ENCODE assay signal across 25 mouse cellular contexts in genomic region chr15:4063574-4063973, GRCm38 (mm10). TPM values are rescaled to one million over a fixed set of nuclear protein-coding genes. Genes with fewer than 3 reads are reported as not detected.
DNase-seq lines count a peak whose midpoint lies in the region; ATAC-seq and TF ChIP-seq lines count a peak whose summit lies in the region.
"Had no signal": no experiment of that assay in that cellular context is flagged by ENCODE, and none has a peak within 500 bp of the region (broad histone marks: within the 10 kb centered on the region; RNA-seq: fewer than 3 reads in every experiment).

No protein-coding gene starts in this region.

- ATAC-seq in heart, embryonic 14.5 days (ENCODE audit: insufficient number of reproducible peaks, insufficient read depth, low FRiP score, low read depth) = no peak
- ATAC-seq: CD4-positive, CD25-positive, alpha-beta regulatory T cell, adult 4 months; forebrain, embryonic 16.5 days; inflammation-experienced regulatory T-cells, adult 6 months; midbrain, embryonic 16.5 days had no signal

- TF ChIP-seq CTCF in cortical plate, adult 2 months (IDR thresholded peaks at IDR 0.05; ENCODE audit: extremely low read depth, insufficient read depth, low read length) = no peak

- intact Hi-C loops in left cerebral cortex, postnatal 36 days (cut with DNase I) = no loop called here

- DNase-seq in frontal cortex, adult 2 months (ENCODE audit: extremely low spot score in 1 of 2, low spot score in 1 of 2) = peak; percentile 63 to 65
- no peak for DNase-seq in frontal cortex, postnatal 25 days (ENCODE audit: low spot score in 2 of 2)
- DNase-seq in heart, adult 8-10 months (ENCODE audit: low spot score) = no peak
- peak; percentile 28 to 39 for DNase-seq in left cerebral cortex, postnatal 36 days (ENCODE audit: low spot score in 2 of 2)
- no peak for DNase-seq in ovary, postnatal 10 days (ENCODE audit: low spot score)
- no peak for DNase-seq in thymus, postnatal 0 days (ENCODE audit: low spot score)
- DNase-seq: cerebellum, adult 11-12 months; cerebellum, postnatal 10 days; gastrocnemius, adult 2 months; heart, postnatal 4 days; kidney, adult 2 months; kidney, postnatal 10 days; thymus, adult 18-20 months had no signal

- H3K27me3 ChIP-seq in heart, embryonic 14.5 days (ENCODE audit: control insufficient read depth, insufficient read depth, low read length) = no peaks in the 10 kb centered on the region
- H3K27me3 ChIP-seq: neural tube, embryonic 13.5 days; stomach, embryonic 15.5 days had no signal

- whole genome bisulfite sequencing in heart, embryonic 14.5 days = 47% methylated on average over 5 of the region's 5 CpGs

- H3K4me3 ChIP-seq in heart, embryonic 14.5 days (ENCODE audit: control insufficient read depth in 1 of 2, insufficient read depth in 1 of 2, low read depth in 1 of 2, low read length in 2 of 2) = no peak overlapping the region
- no peak overlapping the region for H3K4me3 ChIP-seq in cortical plate, adult 2 months (ENCODE audit: insufficient read depth, low read length)
- H3K4me3 ChIP-seq: forebrain, embryonic 10.5 days; gastrocnemius, adult 2 months; myocyte; neural tube, embryonic 13.5 days; stomach, embryonic 15.5 days had no signal

- peak overlapping the region; percentile 12 to 21; a peak in 1 of 4 replicates for H3K27ac ChIP-seq in heart, embryonic 14.5 days (replicated peaks in 1 of 2; ENCODE audit: control insufficient read depth in 1 of 2, insufficient read depth in 1 of 2, low read depth in 2 of 2, low read length in 2 of 2)
- H3K27ac ChIP-seq in cortical plate, adult 2 months (ENCODE audit: insufficient read depth, low read length) = peak overlapping the region; percentile 44; the same call in 1 of the 2 replicates
- H3K27ac ChIP-seq: forebrain, embryonic 10.5 days; gastrocnemius, adult 2 months; hindbrain, embryonic 14.5 days; macrophage; neural tube, embryonic 13.5 days; stomach, embryonic 15.5 days had no signal

- peaks cover 5 to 8% of the 10 kb centered on the region in 2 experiments; a peak in 2 of 4 replicates for H3K4me1 ChIP-seq in heart, embryonic 14.5 days (ENCODE audit: control insufficient read depth in 2 of 2, insufficient read depth in 2 of 2, low read length in 2 of 2)
- peaks cover 4% of the 10 kb centered on the region for H3K4me1 ChIP-seq in cortical plate, adult 2 months (ENCODE audit: control insufficient read depth, insufficient read depth, low read length)
- H3K4me1 ChIP-seq: forebrain, embryonic 10.5 days; neural tube, embryonic 13.5 days; stomach, embryonic 15.5 days had no signal

- H3K9me3 ChIP-seq in heart, embryonic 14.5 days (ENCODE audit: control insufficient read depth, low read length) = no peaks in the 10 kb centered on the region
- H3K9me3 ChIP-seq: forebrain, embryonic 10.5 days; neural tube, embryonic 13.5 days; stomach, embryonic 15.5 days had no signal

- H3K9ac ChIP-seq in heart, embryonic 14.5 days (ENCODE audit: low read length) = no peak overlapping the region
- H3K9ac ChIP-seq: hindbrain, embryonic 14.5 days; neural tube, embryonic 13.5 days; stomach, embryonic 15.5 days had no signal

- peaks cover 56% of the 10 kb centered on the region for H3K36me3 ChIP-seq in heart, embryonic 14.5 days (ENCODE audit: control insufficient read depth, insufficient read depth, low read length)

- H3K4me2 ChIP-seq in heart, embryonic 14.5 days (ENCODE audit: low read length) = no peak overlapping the region
- H3K4me2 ChIP-seq: hindbrain, embryonic 14.5 days; neural tube, embryonic 13.5 days; stomach, embryonic 15.5 days had no signal

- TF ChIP-seq POLR2A in cortical plate, adult 2 months (IDR thresholded peaks at IDR 0.05; ENCODE audit: extremely low read depth, insufficient read depth, low read length) = no peak

RNA-seq across cellular contexts. Expression of gene Oxct1, which starts 37.4 kb away (rescaled TPM):
- polyA plus RNA-seq in frontal cortex, adult 2 months (2012; rRNA removed) = 192 TPM in 2 replicates
- 317 and 327 TPM in 2 replicates for polyA plus RNA-seq in heart, embryonic 14.5 days (2014; fragmentation: Nextera tagmentation; extraction: Ambion mirVana)
- total RNA-seq in heart, adult 8-10 months (2022) = 1,000 to 10,000 TPM; 1,258 to 1,664 (median 1,451) TPM
- 178 and 181 TPM in 2 replicates for polyA plus RNA-seq in cortical plate, adult 2 months (2012; rRNA removed)
- 100 to 1,000 TPM; 327 to 348 TPM for total RNA-seq in left cerebral cortex, postnatal 36 days (2021)
- polyA plus RNA-seq in thymus, postnatal 0 days (2015; fragmentation: Nextera tagmentation; extraction: Ambion mirVana) = 75.1 and 75.4 TPM in 2 replicates

Comparison
In these comparisons a context has a peak if more than half of its experiments do, and no peak if none do; other contexts are left out.
1. DNase-seq: peak in frontal cortex, adult 2 months (2 of 2) and left cerebral cortex, postnatal 36 days (2 of 2); none in frontal cortex, postnatal 25 days (0 of 2), heart, adult 8-10 months (single experiment), ovary, postnatal 10 days (single experiment) and thymus, postnatal 0 days (single experiment).